Mouse (Mus musculus) stomach, embryonic 14.5 days (tissue): Measurements from ENCODE around the gene Zswim2. TPM values are rescaled to one million over a fixed set of nuclear protein-coding genes. Genes with fewer than 3 reads are reported as not detected.
"Not testable (repeated sequence)": the region's sequence is repeated elsewhere in the genome, so short reads cannot be mapped to it uniquely, and the experiment has no call there.

Source experiments
- ATAC-seq: fragments of 200-750 bp; cut with Nextera tagmentation; 2 replicates; pipeline ENCODE4 v1.8.0; 2017; ENCODE audit warnings: low read depth, moderate TSS enrichment; ENCODE audit not compliant: insufficient number of reproducible peaks, insufficient read depth, low FRiP score
- H3K27ac ChIP-seq: fragments of 300-500 bp; sonication (generic); 2 replicates; pipeline ENCODE4 v1.5.1; 2014; ENCODE audit warnings: mild to moderate bottlenecking, low read length, moderate library complexity, mixed read lengths
- H3K27me3 ChIP-seq: fragments of 300-500 bp; sonication (generic); 2 replicates; pipeline ENCODE4 v1.6.1; 2014; ENCODE audit warnings: low read length, control low read depth, mixed read lengths; ENCODE audit not compliant: control insufficient read depth, insufficient read depth
- H3K36me3 ChIP-seq: fragments of 300-500 bp; sonication (generic); 2 replicates; pipeline ENCODE4 v1.6.1; 2014; ENCODE audit warnings: mild to moderate bottlenecking, control low read depth, low read length, moderate library complexity, mixed read lengths; ENCODE audit not compliant: control insufficient read depth, insufficient read depth
- H3K4me1 ChIP-seq: fragments of 300-500 bp; sonication (generic); 2 replicates; pipeline ENCODE4 v1.6.1; 2014; ENCODE audit warnings: low read length, control low read depth, mixed read lengths; ENCODE audit not compliant: control insufficient read depth, insufficient read depth
- H3K4me2 ChIP-seq: fragments of 300-500 bp; sonication (generic); replicated peaks from 2 replicates; pipeline ENCODE4 v1.6.1; 2014; ENCODE audit warnings: low read depth, low read length, control low read depth
- H3K4me3 ChIP-seq: fragments of 300-500 bp; sonication (generic); 2 replicates; pipeline ENCODE4 v1.5.1; 2014; ENCODE audit warnings: low read depth, low read length, control low read depth
- H3K9ac ChIP-seq: fragments of 300-500 bp; sonication (generic); replicated peaks from 2 replicates; pipeline ENCODE4 v1.6.1; 2014; ENCODE audit warnings: low read depth, mild to moderate bottlenecking, control low read depth, low read length, moderate library complexity, mixed read lengths
- H3K9me3 ChIP-seq: fragments of 300-500 bp; sonication (generic); 2 replicates; pipeline ENCODE4 v1.6.1; 2016; ENCODE audit warnings: low read depth, low read length, control low read depth; ENCODE audit not compliant: control insufficient read depth
- WGBS: fragments of 180-500 bp; shearing (Covaris S2); extraction: QIAGEN DNeasy Blood & Tissue Kit; methylation state at CpG from one replicate; pipeline ENCODE4 v1.1.7; 2014; 5-methylcytosine and 5-hydroxymethylcytosine counted together
- polyA plus RNA-seq: library from polyadenylated mRNA; unstranded; fragments of >200 nt; fragmentation: Nextera tagmentation; extraction: Ambion mirVana; gene quantifications from 2 replicates; pipeline ENCODE4 v1.2.1, GENCODE M21; 2014

Zswim2 gene
- polyA plus RNA-seq, result not detected in 2 replicates

GRCm38 (mm10) chr2:83940931-83941361, at the start of gene Zswim2:
Zswim2 (minus strand) TSS chr2:83941228.
- Histone ChIP-seq H3K4me2 (peak within 1 kb of the TSS; percentile 34), H3K9ac (no peak within 1 kb of the TSS), H3K27me3 (no peaks in the 10 kb centered on the region), H3K4me3 (no peak within 1 kb of the TSS), H3K4me1 (no peaks in the 10 kb centered on the region), H3K27ac (no peak within 1 kb of the TSS), H3K36me3 (no peaks in the 10 kb centered on the region), H3K9me3 (no peaks in the 10 kb centered on the region)
- peak; percentile 71; the same call in 1 of the 2 replicates for ATAC-seq
- WGBS, result 2% methylated on average over 20 of the region's 20 CpGs

- not testable (repeated sequence) for H3K4me3 ChIP-seq, H3K27ac ChIP-seq, H3K4me1 ChIP-seq, H3K9me3 ChIP-seq, H3K36me3 ChIP-seq, H3K27me3 ChIP-seq, H3K4me2 ChIP-seq, H3K9ac ChIP-seq, ATAC-seq
- no CpG with 5 or more reads among the region's 6 CpGs for WGBS
Observed at GRCm38 (mm10) chr2:83990253-83990652, 49.2 kb upstream of the Zswim2 start, which contains the start of gene Gm13691. Gm13691 (plus strand) TSS chr2:83990553.

GRCm38 (mm10) chr2:83984443-83984842, 43.4 kb upstream of the Zswim2 start, which contains the start of gene Gm13697:
Gm13697 (plus strand) TSS chr2:83984743.
- ATAC-seq, H3K4me2 ChIP-seq, H3K36me3 ChIP-seq, H3K9ac ChIP-seq, H3K27me3 ChIP-seq, H3K4me1 ChIP-seq, H3K4me3 ChIP-seq, H3K9me3 ChIP-seq, H3K27ac ChIP-seq: not testable (repeated sequence)
- no CpG with 5 or more reads among the region's 6 CpGs for WGBS

GRCm38 (mm10) chr2:83978633-83979032, 37.6 kb upstream of the Zswim2 start, which contains the start of gene Gm13694:
Gm13694 (plus strand) TSS chr2:83978933.
- H3K36me3 ChIP-seq, H3K4me2 ChIP-seq, H3K4me3 ChIP-seq, H3K27ac ChIP-seq, H3K27me3 ChIP-seq, ATAC-seq, H3K4me1 ChIP-seq, H3K9me3 ChIP-seq, H3K9ac ChIP-seq: not testable (repeated sequence)
- no CpG with 5 or more reads among the region's 6 CpGs for WGBS

- not testable (repeated sequence) for H3K36me3 ChIP-seq, H3K9me3 ChIP-seq, H3K4me1 ChIP-seq, ATAC-seq, H3K9ac ChIP-seq, H3K27me3 ChIP-seq, H3K4me3 ChIP-seq, H3K4me2 ChIP-seq, H3K27ac ChIP-seq
- WGBS, result no CpG with 5 or more reads among the region's 6 CpGs
Observed at GRCm38 (mm10) chr2:83972823-83973222, 31.8 kb upstream of the Zswim2 start, which contains the start of gene Gm13696. Gm13696 (plus strand) TSS chr2:83973123.

GRCm38 (mm10) chr2:83967013-83967412, 26.0 kb upstream of the Zswim2 start, which contains the start of gene Gm13695:
Gm13695 (plus strand) TSS chr2:83967313.
- ATAC-seq, H3K4me1 ChIP-seq, H3K36me3 ChIP-seq, H3K27ac ChIP-seq, H3K27me3 ChIP-seq, H3K9ac ChIP-seq, H3K4me3 ChIP-seq, H3K4me2 ChIP-seq, H3K9me3 ChIP-seq: not testable (repeated sequence)
- no CpG with 5 or more reads among the region's 6 CpGs for WGBS

- not testable (repeated sequence) for H3K27me3 ChIP-seq, H3K27ac ChIP-seq, H3K9me3 ChIP-seq, ATAC-seq, H3K36me3 ChIP-seq, H3K4me1 ChIP-seq, H3K4me2 ChIP-seq, H3K9ac ChIP-seq, H3K4me3 ChIP-seq
- no CpG with 5 or more reads among the region's 6 CpGs for WGBS
Observed at GRCm38 (mm10) chr2:83961203-83961602, 20.2 kb upstream of the Zswim2 start, which contains the start of gene Gm13693. Gm13693 (plus strand) TSS chr2:83961503.

GRCm38 (mm10) chr2:83955393-83955792, 14.4 kb upstream of the Zswim2 start, which contains the start of gene Gm13698:
Gm13698 (plus strand) TSS chr2:83955693.
- not testable (repeated sequence) for H3K9ac ChIP-seq, ATAC-seq, H3K27me3 ChIP-seq, H3K9me3 ChIP-seq, H3K4me1 ChIP-seq, H3K4me2 ChIP-seq, H3K4me3 ChIP-seq, H3K27ac ChIP-seq, H3K36me3 ChIP-seq
- no CpG with 5 or more reads among the region's 6 CpGs for WGBS

GRCm38 (mm10) chr2:83941792-83942191, 764 bp upstream of the Zswim2 start:
- no peaks in the 10 kb centered on the region for H3K4me1 ChIP-seq
- H3K36me3 ChIP-seq, result no peaks in the 10 kb centered on the region
- no peak for ATAC-seq
- no peaks in the 10 kb centered on the region for H3K27me3 ChIP-seq
- no peaks in the 10 kb centered on the region for H3K9me3 ChIP-seq
- no peak overlapping the region for H3K4me2 ChIP-seq
- H3K4me3 ChIP-seq, result no peak overlapping the region
- H3K9ac ChIP-seq, result no peak overlapping the region
- no peak overlapping the region for H3K27ac ChIP-seq
- WGBS, result 56% methylated on average over 4 of the region's 4 CpGs
